Mouse (Mus musculus) kidney, postnatal 0 days (tissue): ENCODE results near the gene Cd79b. TPM values are rescaled to one million over a fixed set of nuclear protein-coding genes. Genes with fewer than 3 reads are reported as not detected.
A peak's percentile ranks its signal among the peaks of the same experiment; 100 is the strongest.

Experiments used
- ATAC-seq: fragments of 200-750 bp; cut with Nextera tagmentation; replicated peaks from 2 replicates; pipeline ENCODE4 v1.8.0; 2017; ENCODE audit warnings: low read depth, moderate number of reproducible peaks, moderate TSS enrichment, moderate library complexity; ENCODE audit not compliant: low FRiP score
- DNase-seq: peaks from one replicate; pipeline ENCODE4 v3.0.0-alpha.2; 2016; ENCODE audit warnings: low spot score
- H3K27ac ChIP-seq: fragments of 300-500 bp; sonication (generic); 2 replicates; pipeline ENCODE4 v1.5.1; 2014; ENCODE audit warnings: mild to moderate bottlenecking
- H3K27me3 ChIP-seq: fragments of 300-500 bp; sonication (generic); 2 replicates; pipeline ENCODE4 v1.6.1; 2014; ENCODE audit warnings: low read length, mixed read lengths; ENCODE audit not compliant: insufficient read depth
- H3K36me3 ChIP-seq: fragments of 300-500 bp; sonication (generic); 2 replicates; pipeline ENCODE4 v1.6.1; 2014; ENCODE audit warnings: low read length, mixed read lengths; ENCODE audit not compliant: insufficient read depth
- H3K4me1 ChIP-seq: fragments of 300-500 bp; sonication (generic); replicated peaks from 2 replicates; pipeline ENCODE4 v1.6.1; 2014; ENCODE audit warnings: antibody characterized with exemption, low read length, mixed read lengths; ENCODE audit not compliant: insufficient read depth
- H3K4me2 ChIP-seq: fragments of 300-500 bp; sonication (generic); 2 replicates; pipeline ENCODE4 v1.6.1; 2014; ENCODE audit warnings: mild to moderate bottlenecking, low read length, moderate library complexity, mixed read lengths
- H3K4me3 ChIP-seq: fragments of 300-500 bp; sonication (generic); replicated peaks from 2 replicates; pipeline ENCODE4 v1.5.1; 2014; ENCODE audit warnings: low read depth, low read length
- H3K9ac ChIP-seq: fragments of 300-500 bp; sonication (generic); 2 replicates; pipeline ENCODE4 v1.6.1; 2014; ENCODE audit warnings: low read depth, low read length
- H3K9me3 ChIP-seq: fragments of 300-500 bp; sonication (generic); replicated peaks from 2 replicates; pipeline ENCODE4 v1.6.1; 2016; ENCODE audit warnings: low read length, inconsistent platforms, mixed read lengths
- CTCF ChIP-seq: IDR thresholded peaks from 2 replicates; pipeline ENCODE4 v1.5.1; 2016; ENCODE audit warnings: antibody characterized with exemption, low read depth, mild to moderate bottlenecking, moderate library complexity
- WGBS: fragments of 180-500 bp; shearing (Covaris S2); extraction: QIAGEN DNeasy Blood & Tissue Kit; methylation state at CpG from one replicate; pipeline ENCODE4 v1.1.7; 2014; 5-methylcytosine and 5-hydroxymethylcytosine counted together
- polyA plus RNA-seq: library from polyadenylated mRNA; unstranded; fragments of >200 nt; fragmentation: Nextera tagmentation; extraction: Ambion mirVana; gene quantifications from 2 replicates; pipeline ENCODE4 v1.2.1, GENCODE M21; 2015

The Cd79b gene
- polyA plus RNA-seq, 1 experiment from 2014 or later: 7.7 TPM

- no peaks in the 10 kb centered on the region for H3K27me3 ChIP-seq
- TF ChIP-seq CTCF: no peak
- 8% methylated on average over 16 of the region's 16 CpGs for whole genome bisulfite sequencing
These were observed 41.3 kb downstream of the Cd79b start for GRCm38 (mm10) chr11:106273311-106273684.

GRCm38 (mm10) chr11:106272644-106273310 lies 41.8 kb downstream of the Cd79b start, which contains the start of gene Smarcd2:
Gene Smarcd2, minus strand, starts transcription at chr11:106272972.
- H3K9ac ChIP-seq: peak within 1 kb of the TSS; percentile 99
- ATAC-seq (peak; percentile 94), DNase-seq (peak; percentile 100)
- H3K9me3 ChIP-seq: no peaks in the 10 kb centered on the region
- H3K4me2 ChIP-seq: peak within 1 kb of the TSS; percentile 74
- H3K36me3 ChIP-seq: no peaks in the 10 kb centered on the region
- peaks cover 37% of the 10 kb centered on the region for H3K4me1 ChIP-seq
- H3K27ac ChIP-seq: peak within 1 kb of the TSS; percentile 99
- WGBS: 0% methylated on average over 62 of the region's 72 CpGs
- H3K27me3 ChIP-seq: no peaks in the 10 kb centered on the region
- TF ChIP-seq CTCF: no peak; the same call in 1 of the 2 replicates
- H3K4me3 ChIP-seq: peak within 1 kb of the TSS; percentile 99

More at GRCm38 (mm10) chr11:106273311-106273684, 41.3 kb downstream of the Cd79b start:
- Histone ChIP-seq H3K36me3 (no peaks in the 10 kb centered on the region), H3K27ac (peak overlapping the region; percentile 99), H3K4me1 (peaks cover 32% of the 10 kb centered on the region), H3K4me2 (peak overlapping the region; percentile 66), H3K4me3 (peak overlapping the region; percentile 99), H3K9ac (peak overlapping the region; percentile 63), H3K9me3 (no peaks in the 10 kb centered on the region)
- ATAC-seq (0 out of 2 replicates have a peak, but pooled peaks have one; percentile 8), DNase-seq (peak; percentile 41)

- peak overlapping the region; percentile 99 for H3K4me3 ChIP-seq
- ATAC-seq (peak; percentile 19), DNase-seq (peak; percentile 73)
- no peaks in the 10 kb centered on the region for H3K9me3 ChIP-seq
- WGBS: under 1% methylated on average over 40 of the region's 41 CpGs
- H3K4me1 ChIP-seq: peaks cover 37% of the 10 kb centered on the region
- H3K9ac ChIP-seq: peak overlapping the region; percentile 99
- H3K27me3 ChIP-seq: no peaks in the 10 kb centered on the region
- peak overlapping the region; percentile 74 for H3K4me2 ChIP-seq
- H3K27ac ChIP-seq: peak overlapping the region; percentile 99
- no peak for TF ChIP-seq CTCF
- H3K36me3 ChIP-seq: peaks cover 6% of the 10 kb centered on the region; the same call in 1 of the 2 replicates
These were observed 42.5 kb downstream of the Cd79b start for GRCm38 (mm10) chr11:106271794-106272643.

GRCm38 (mm10) chr11:106271131-106271793 lies 43.3 kb downstream of the Cd79b start:
- Histone ChIP-seq H3K27ac (peak overlapping the region; percentile 99), H3K4me2 (peak overlapping the region; percentile 74), H3K9me3 (no peaks in the 10 kb centered on the region), H3K27me3 (no peaks in the 10 kb centered on the region), H3K4me3 (peak overlapping the region; percentile 99), H3K9ac (peak overlapping the region; percentile 99), H3K36me3 (peaks cover 14% of the 10 kb centered on the region; the same call in 1 of the 2 replicates), H3K4me1 (peaks cover 36% of the 10 kb centered on the region)
- peak; percentile 16; the same call in 1 of the 2 replicates for TF ChIP-seq CTCF
- WGBS: 12% methylated on average over 5 of the region's 5 CpGs
- ATAC-seq (no peak), DNase-seq (peak; percentile 46)

- Histone ChIP-seq H3K9ac (no peak overlapping the region), H3K27ac (peak overlapping the region; percentile 70), H3K4me2 (peak overlapping the region; percentile 40), H3K9me3 (no peaks in the 10 kb centered on the region), H3K27me3 (no peaks in the 10 kb centered on the region), H3K4me3 (no peak overlapping the region), H3K4me1 (peaks cover 34% of the 10 kb centered on the region), H3K36me3 (peaks cover 36% of the 10 kb centered on the region)
- ATAC-seq (no peak), DNase-seq (peak; percentile 54)
- TF ChIP-seq CTCF: no peak
- WGBS: 11% methylated on average over 3 of the region's 3 CpGs
These were observed 45.5 kb downstream of the Cd79b start for GRCm38 (mm10) chr11:106269060-106269431.
